Mouse (Mus musculus) adrenal gland, postnatal 4 days (tissue): Measurements from ENCODE around the gene Heyl. TPM values are rescaled to one million over a fixed set of nuclear protein-coding genes. Genes with fewer than 3 reads are reported as not detected.
"Not testable (repeated sequence)": the region's sequence is repeated elsewhere in the genome, so short reads cannot be mapped to it uniquely, and the experiment has no call there.

Experiments
- DNase-seq, 2 experiments: peaks; one replicate each; pipeline ENCODE4 v3.0.0; 2021 to 2022; ENCODE audit warnings: low spot score in 2 of 2, mixed read lengths in 2 of 2
- total RNA-seq, 2 experiments: library from RNA; stranded (reverse); gene quantifications; 2 replicates each; pipeline ENCODE4 v1.2.3; 2021

The Heyl gene
- total RNA-seq, 2 experiments from 2014 or later: 12.4 to 17.6 TPM

DNA sequence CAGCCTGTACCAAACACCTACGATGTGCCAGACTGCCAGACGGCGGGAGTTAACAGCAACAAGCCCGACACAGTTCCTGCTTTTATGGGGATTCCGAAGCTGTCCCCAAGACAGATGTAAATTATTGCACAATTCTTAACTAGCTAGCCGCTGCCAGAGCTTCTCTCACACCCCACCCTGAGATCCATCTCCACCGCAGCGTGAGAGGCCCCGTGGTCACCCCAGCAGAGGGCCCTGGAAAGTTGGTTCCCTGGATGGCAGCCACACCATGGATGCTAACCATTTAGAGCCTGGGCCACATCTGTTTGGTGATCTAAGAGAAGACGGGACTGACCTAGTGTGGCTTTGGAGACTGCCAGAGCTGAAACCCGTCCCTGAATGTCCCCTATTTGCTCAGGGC, 4.2 kb upstream of the Heyl start:
- no peak for DNase-seq

DNA sequence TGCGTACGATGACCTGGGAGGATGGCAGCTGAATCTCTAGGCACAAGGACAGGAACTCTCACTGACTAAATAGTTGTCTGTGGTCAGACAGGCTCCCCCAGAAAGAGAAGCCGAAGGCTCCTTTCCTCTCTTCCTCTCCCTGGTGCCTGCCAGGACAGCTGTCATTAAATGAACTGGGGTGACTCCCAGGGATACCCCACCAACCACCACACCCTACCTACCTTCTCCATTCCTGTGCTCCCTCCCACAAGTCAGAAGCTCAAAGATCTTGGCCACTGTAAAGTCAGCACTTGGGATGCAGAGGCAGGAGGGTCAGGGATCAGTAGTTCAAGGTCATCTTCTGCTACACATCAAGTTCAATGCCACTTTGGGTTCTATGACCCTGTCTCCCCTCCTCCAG, 515 bp upstream of the Heyl start:
- no peak for DNase-seq

DNA sequence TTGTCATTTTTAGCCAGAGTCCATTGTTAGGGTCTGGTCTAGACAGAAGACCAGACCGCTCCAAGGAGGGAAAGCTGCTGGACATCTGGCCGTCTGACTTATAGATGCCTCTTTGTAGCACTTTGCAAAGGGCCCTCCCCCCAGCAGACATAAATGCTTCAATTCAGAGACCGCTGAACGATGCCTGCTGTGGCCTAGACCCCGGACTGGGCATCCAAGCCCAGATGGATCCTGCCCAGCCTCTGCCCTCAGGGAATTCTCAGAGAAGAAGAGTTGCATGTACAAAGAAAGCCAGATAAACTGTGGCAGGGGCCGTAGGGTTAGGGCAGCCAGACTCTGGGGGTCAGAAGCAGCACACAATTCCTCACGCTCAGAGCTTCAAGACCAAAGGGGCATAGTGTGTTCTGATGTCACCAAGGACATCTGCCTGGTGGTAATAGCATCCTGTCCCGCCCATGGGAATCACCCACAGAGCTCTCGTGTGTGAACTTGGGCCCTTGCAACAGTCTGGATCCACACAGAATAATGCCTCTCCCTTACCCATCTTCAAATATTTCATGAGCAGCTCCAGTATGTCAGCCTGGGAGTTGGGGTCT, 2.6 kb downstream of the Heyl start:
- no peak for DNase-seq

DNA sequence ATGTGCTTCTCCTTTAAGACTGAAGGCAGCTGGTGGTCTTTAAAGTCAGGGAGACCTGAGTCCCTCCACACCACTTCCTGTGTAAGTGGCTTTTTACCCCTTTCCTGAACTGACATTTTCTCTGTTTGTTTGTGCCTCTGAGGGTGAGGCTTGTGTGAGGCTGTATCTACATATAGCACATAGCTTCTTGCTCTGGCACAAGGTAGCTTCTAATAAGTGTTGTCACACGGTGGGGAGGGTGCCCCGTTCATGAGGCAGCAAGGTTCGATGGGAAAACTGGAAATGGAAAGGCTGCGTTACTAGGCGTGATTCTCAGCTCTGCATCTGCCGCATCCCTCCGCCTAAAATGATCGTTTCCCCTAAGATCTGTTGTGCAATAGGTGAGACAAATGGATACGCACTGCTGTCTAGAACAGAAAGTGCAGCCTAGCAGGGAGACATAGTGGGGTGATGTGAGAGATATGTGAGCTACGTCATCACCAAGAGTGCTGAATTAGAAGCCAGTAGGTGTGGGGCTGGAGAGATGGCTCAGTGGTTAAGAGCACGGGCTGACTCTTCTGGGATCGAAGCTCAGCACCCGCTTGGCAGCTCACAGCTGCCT, 3.2 kb downstream of the Heyl start:
- no peak for DNase-seq

DNA sequence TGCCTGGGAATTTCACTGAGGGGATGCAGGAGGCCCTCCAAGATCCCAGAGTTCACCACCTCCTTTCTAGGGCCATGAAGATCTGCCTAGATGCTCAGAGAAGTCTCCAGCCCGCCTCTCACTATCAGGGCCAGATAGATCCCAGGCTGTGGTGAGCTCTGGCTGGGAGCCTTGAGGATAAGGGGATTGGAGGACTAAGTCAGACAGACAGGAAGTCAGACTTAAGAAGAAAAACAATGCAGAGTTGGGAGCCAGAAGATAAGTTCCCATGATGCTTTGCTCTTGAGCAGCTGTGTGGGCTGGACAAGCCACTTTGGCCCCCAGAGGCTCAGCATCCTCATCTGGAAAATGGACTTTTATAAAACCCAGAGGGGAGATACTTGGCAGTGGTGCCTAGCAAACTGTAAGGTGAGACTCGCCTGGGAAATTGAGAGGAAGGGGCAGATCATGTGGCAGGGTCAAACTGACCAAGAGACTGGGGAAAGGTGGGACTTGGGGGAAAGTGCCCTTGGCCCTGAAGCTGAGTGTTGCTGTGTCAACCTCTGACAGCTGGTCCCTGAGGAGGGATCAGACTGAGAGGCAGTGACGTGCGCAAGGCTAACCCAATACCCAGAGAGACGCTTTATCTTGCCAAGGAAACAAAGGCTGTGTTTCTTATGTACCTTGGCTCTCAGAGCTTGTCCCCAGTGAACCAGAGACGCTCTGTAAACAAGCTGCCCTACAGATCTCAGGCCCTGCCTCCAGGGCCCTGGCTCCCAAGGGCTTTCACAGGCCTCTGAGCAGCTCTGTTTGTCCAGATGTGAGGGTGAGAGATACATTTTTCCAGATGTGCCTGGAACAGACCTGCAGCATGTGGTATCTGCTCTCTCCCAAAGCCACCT, 4.3 kb downstream of the Heyl start:
- DNase-seq: no peak

DNA sequence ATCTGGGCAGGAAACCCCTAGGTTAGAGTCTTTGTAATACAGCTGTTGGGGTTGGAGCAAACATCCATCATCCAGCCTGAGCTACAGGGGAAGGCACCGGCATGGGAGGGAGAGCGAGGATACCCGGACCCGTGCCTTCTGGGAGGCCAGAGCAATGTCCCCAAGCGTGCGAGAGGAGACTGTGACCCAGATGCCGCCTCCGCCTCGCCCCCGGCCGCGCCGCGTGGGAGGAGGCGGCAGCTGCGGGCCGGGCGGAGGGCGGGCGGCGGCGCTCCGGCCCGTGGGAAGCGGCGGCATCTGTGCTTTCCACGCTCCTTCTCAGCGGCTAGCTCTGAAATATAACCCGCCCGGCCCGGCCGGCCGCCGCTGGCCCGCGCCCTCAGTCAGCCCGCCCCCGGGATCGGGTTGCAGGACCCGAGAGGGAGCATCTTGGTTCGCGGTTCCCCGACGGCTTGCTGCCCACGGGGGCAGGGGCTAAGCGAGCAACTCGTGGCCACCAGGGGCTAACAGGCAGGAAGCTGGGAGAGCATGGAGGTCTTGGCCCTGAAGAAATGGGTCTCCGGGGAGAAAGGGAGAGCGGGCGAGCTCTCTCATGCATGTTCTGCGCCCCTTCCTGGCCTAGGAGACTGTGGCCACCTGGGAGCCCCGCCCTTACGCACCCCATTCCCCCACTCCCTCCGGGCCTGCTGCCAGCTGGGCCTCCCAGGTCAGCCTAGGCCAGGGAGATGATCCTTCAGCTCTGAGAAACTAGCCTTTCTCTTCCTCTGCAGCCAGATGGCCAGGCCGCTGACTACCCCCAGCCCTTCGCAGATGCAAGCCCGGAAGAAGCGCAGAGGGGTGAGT, 6.2 kb downstream of the Heyl start:
- DNase-seq: peak in 1 of 2 experiments; percentile 13

DNA sequence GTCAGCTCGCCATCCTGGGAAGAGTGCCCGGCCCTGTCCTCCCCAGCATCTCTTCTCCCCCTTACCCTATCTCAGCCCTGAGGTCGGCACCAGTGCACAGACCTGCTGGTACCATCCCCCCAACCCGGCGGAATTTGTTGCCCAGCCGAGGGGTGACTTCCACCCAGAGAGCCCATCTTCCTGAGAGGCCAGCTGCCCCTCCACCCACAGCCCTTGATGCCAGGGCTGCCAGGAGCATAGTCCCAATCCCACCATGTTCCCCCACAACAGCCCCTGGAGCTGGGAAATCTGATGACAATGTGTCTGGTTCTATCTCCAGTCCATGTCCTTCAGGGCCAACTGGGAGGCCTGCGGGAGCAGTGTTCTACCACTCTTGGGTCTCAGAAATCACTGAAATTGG, 12.9 kb downstream of the Heyl start:
- no peak for DNase-seq

DNA sequence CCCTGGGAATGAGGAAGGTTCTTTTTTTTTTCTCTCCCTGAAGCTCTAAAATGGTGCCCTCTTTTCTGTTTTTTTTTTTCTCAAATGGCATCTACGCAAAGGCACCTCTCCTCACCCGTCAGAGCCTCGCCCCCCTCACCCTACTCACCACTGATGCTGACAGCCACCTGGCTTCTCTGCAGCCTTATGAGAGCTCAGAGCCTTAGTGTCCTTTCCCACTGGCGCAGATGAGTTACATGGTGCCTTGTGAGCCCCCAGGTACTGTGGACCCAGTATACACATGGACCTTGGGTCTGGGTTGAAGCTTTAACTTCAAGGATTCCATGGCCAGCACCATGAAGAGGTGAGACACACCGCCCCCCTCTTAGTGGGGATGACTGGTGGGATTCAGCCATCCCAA, 13.3 kb downstream of the Heyl start:
- no peak for DNase-seq

DNA sequence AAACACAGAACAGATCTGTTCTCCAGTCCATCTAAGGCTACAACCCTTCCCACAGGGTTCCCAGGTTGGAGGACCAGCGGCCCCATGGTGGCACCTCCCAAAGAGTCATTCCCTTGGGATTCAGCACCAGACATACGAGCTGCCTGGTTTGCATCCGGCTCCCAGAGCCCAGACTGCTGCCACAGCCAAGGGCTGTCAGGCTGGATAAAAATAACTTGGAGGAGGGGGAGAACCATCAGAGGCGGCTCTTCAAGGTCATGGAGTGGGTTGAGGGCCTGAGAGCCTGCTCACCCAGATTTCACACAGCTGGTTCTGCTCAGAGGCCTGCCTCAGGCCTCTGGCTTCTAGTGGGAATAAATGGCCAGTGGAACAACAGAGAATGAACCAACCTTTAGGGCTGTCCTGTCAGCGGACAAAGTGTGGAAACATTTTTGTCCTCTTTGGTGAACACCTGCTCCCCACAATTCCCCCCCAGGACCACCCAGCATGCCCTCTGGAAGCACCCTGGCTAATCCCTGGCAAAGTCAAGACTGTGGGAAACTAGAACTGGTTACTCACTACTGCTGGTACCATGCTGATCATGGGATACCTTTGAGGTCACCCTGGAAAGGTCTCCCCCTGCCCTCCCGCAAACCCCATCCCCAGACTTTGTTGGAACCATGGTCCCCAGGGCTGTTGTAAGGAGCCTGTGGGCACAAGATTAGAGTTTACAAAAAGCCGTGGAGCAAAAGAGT, 14.0 kb downstream of the Heyl start:
- no peak for DNase-seq

DNA sequence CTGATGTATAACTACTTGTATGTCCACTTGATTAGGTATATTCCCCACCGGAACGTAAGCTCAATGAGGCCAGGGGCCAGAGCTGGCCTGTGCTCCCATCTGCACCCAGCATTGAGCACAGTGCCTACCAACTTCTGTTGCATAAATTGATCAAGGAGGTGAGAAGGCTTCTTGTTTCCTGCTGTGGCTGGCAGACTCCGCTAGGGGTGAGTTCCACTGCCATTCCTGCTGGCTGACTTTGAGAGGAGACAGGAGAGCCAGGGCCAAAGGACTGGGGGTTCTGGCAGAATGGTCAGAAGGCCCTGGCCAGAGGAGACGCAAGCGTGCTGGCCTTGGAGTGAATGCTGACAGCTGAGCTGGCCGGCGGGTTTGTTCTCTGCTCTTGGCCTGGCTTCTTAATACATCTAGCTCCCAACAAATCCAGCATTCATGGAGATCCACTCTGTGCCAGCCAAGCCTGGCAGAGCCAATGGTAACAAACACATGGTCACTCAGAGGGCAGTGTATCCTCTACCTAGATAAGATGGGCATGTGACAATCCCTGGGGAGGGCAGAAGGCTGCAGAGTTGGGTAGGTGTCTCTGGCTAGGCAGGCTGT, 15.7 kb downstream of the Heyl start:
- peak in 1 of 2 experiments; percentile 53 for DNase-seq

DNA sequence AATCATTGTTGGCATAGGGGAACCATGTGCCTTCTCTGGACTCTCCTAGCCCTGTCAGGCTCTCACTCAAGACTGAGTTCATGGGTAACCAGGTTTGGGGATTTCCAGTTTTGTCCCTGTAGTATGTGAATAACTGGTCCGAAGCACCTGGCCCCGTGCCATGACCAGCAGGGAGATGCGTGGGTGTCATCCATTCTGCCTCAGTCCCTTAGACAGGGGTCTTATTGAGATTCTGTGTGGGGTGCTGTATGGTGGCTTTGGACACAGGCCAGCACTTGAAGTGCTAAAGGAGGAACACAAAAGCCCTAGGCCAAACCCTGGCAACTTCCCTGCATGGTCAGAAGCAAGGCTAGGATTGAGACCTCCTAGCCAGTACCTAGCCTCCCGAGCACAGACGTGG, 18.9 kb downstream of the Heyl start:
- no peak for DNase-seq

DNA sequence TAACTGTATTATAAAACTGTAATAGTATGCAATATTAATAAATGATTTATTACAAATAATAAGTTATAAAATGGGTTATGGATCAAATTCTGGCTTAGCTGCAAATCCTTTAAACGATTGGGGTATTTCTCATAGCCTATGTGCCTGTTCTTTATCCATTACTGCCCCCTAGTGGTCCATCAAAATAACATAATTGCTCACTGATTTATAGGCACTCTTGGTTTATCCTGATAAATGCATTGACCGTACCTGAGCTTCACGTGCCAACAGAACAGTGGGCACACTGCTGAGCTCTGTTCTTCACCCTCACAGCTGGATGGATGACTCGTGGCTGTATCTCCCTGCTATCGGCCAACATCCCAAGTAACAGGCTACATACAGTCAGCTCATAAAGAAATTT, 21.3 kb downstream of the Heyl start:
- no peak for DNase-seq

DNA sequence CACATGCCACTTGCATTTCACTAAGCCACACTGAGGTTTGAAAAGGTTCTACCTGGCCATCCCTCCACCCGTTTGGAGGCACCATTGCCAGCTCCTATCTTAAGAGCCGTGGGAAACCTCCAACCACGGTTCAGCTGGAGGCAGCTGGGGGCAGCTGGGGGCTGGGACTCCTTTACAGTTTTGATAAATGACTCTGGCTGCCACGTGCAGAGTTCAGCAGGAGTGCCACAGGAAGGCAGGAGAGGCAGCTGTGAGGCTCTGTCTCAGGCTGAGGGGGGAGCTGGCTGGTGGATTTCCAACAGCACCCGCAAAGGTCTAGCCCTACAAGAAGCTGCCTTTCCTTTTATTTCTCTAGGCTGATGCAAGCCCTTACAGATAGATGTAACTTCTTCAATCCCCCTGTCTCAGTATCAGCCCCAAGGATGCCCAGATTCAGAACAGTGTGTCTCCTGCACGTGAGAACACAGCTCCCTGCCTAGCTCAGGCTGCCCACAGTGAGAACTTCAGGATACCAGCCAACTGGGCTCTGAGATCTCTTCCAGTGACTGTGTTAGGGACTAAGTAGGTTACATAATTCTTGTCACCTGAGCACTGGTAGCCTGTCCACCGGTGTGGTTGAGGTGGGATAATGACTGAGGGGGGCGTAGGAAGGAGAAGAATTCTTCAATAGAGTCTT, 26.9 kb downstream of the Heyl start:
- no peak for DNase-seq

DNA sequence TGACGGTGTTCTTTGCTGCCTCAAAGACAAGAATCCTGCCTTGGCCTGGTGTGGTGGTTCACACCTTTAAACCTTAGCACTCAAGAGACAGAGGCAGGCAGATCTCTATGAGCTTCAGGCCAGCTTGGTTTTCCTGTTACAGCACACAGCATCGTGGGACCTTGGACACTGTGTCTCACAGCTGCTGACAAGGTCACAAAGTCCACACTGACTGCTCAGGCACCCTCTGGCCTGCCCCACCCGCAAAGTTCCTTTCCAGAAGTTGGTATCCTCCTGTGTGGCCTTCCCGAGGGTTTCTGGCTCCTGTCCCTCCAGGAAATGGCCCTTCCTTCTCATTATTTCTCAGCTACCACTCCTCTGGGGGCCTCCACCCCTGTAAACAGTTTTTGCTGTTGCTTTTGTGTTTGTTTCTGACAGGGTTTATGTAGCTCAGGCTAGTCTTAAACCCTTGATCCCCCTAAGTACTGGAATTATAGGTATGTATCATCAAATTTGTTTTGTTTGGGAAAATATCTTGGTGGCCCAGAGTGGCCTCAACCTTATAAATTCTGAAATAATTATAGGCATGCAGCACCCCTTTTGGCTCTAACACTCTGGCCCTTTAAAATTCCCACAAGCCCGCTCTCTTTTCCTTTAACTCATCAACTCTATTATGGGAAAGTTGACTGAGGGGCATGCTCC, 28.5 kb downstream of the Heyl start, which contains the start of gene Pabpc4:
Gene Pabpc4, plus strand, starts transcription at position 631 of the 681 bp plus-strand sequence.
- no peak for DNase-seq

DNA sequence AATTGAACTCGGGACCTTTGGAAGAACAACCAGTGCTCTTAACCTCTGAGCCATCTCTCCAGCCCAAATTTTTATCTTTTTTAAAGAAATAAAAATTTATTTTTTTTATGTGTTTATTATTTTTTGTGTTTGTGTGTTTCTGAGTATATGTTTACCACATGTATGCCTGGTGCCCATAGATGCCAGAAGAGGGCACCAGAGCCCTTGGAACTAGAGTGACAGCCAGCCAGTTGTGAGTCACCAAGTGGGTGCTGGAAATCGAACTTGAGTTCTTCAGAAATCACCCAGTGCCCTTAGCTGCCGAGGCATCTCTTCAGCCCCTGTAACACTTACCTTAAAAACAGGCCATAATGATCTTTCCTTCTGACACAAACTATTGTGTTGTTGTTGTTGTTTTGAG, 37.7 kb downstream of the Heyl start:
- no peak for DNase-seq

DNA sequence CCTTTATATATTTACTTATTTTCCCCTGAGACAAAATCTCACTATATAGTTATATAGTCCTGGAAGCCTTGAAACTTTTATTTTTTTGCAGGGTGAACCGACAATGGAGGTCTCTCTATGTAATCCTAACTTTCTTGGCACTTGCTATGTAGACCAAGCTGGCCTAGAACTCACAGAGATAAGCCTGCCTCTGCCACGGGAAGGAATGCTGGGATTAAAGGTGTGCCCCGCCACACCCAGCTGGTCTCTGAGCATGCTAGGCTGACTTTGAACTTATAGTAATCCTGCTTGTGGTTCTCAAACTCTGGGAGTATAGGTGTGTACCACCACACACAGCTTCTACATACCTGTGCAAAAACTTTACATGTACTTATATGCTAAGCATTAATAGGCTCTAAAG, 46.8 kb downstream of the Heyl start:
- no peak for DNase-seq

DNA sequence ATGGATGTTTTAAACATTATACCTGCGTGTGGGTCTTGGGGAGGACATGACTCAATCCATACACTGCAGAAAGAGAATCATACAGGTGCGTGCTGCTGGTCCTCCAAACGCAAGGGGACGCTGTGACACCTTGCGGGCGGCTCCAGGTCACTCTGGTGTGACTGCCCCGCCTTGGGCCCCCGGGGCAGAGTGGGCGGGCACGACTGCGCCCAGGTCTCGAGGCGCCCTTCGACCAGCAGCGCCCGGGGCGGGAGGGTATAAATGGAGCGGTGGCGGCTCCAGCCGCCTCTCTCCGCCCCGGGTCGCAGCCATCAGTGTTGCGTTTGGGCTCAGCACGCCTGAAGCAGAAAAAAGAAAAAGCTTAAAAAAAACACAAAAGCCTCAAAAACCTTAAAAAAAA, 49.1 kb downstream of the Heyl start:
- DNase-seq: peak; percentile 82 to 85

DNA sequence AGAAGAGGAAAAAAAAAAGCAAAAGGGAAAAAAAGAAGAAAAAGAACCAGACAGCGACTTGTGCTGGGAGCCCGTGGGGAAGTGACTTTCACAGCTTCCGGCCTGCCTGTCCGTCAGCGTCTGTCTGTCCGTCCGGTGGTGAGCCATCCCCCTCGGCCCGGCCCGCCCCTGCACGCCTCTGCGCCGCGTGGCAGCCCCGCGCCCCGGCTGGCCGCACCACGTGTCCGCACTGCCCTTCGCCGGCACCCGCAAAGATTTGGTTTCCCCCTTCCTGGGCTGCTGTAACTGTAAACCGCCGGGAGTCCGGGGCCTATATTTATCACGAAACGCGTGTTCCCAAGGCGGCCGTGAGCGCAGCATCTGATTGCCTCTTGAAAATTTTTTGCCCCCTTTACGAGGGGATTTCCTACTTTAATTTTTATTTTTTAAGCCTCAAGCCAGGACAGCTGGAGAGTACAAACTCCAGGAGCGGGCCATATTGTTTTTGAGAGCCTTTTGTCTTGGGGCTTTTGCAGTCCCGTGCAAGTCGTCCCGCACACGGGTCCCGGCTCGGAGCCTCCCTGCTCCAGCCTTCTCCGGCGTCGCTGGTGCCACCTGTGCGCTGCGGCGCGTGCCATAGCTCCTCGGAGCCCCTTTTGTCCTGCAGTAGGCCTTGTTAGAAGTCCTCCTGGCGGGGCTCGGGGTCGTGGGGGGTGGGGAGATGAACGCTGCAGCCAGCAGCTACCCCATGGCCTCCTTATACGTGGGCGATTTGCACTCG, 49.7 kb downstream of the Heyl start:
- DNase-seq: not testable (repeated sequence)
